Mouse (Mus musculus) limb, embryonic 12.5 days (tissue): ENCODE data around the gene 1700010I14Rik. TPM values are rescaled to one million over a fixed set of nuclear protein-coding genes. Genes with fewer than 3 reads are reported as not detected.

ENCODE experiments used
- ATAC-seq: fragments of 200-750 bp; cut with Nextera tagmentation; 2 replicates; pipeline ENCODE4 v1.8.0; 2017; ENCODE audit warnings: low read depth, moderate TSS enrichment; ENCODE audit not compliant: insufficient number of reproducible peaks, insufficient read depth, low FRiP score, low TSS enrichment
- H3K27ac ChIP-seq: fragments of 300-500 bp; sonication (generic); 2 replicates; pipeline ENCODE4 v1.5.1; 2016; ENCODE audit warnings: mild to moderate bottlenecking, moderate library complexity
- H3K27me3 ChIP-seq: fragments of 300-500 bp; sonication (generic); 2 replicates; pipeline ENCODE4 v1.6.1; 2016; ENCODE audit warnings: mild to moderate bottlenecking, moderate library complexity
- H3K36me3 ChIP-seq: fragments of 300-500 bp; sonication (generic); 2 replicates; pipeline ENCODE4 v1.6.1; 2016; ENCODE audit warnings: mild to moderate bottlenecking, moderate library complexity
- H3K4me1 ChIP-seq: fragments of 300-500 bp; sonication (generic); replicated peaks from 2 replicates; pipeline ENCODE4 v1.6.1; 2016
- H3K4me2 ChIP-seq: fragments of 300-500 bp; sonication (generic); 2 replicates; pipeline ENCODE4 v1.6.1; 2016; ENCODE audit warnings: mild to moderate bottlenecking, moderate library complexity
- H3K4me3 ChIP-seq: fragments of 300-500 bp; sonication (generic); replicated peaks from 2 replicates; pipeline ENCODE4 v1.5.1; 2016; ENCODE audit warnings: mild to moderate bottlenecking
- H3K9ac ChIP-seq: fragments of 300-500 bp; sonication (generic); replicated peaks from 2 replicates; pipeline ENCODE4 v1.6.1; 2016; ENCODE audit warnings: mild to moderate bottlenecking, moderate library complexity
- H3K9me3 ChIP-seq: fragments of 300-500 bp; sonication (generic); 2 replicates; pipeline ENCODE4 v1.6.1; 2016; ENCODE audit warnings: mild to moderate bottlenecking, moderate library complexity
- WGBS: fragments of 180-500 bp; shearing (Covaris S2); methylation state at CpG from one replicate; pipeline ENCODE4 v1.1.7; 2016; 5-methylcytosine and 5-hydroxymethylcytosine counted together
- polyA plus RNA-seq: library from polyadenylated mRNA; unstranded; fragments of >200 nt; fragmentation: Nextera tagmentation; extraction: Ambion mirVana; gene quantifications from 2 replicates; pipeline ENCODE4 v1.2.1, GENCODE M21; 2016

The 1700010I14Rik gene
- polyA plus RNA-seq, 1 experiment from 2014 or later, result 2.3 TPM

DNA sequence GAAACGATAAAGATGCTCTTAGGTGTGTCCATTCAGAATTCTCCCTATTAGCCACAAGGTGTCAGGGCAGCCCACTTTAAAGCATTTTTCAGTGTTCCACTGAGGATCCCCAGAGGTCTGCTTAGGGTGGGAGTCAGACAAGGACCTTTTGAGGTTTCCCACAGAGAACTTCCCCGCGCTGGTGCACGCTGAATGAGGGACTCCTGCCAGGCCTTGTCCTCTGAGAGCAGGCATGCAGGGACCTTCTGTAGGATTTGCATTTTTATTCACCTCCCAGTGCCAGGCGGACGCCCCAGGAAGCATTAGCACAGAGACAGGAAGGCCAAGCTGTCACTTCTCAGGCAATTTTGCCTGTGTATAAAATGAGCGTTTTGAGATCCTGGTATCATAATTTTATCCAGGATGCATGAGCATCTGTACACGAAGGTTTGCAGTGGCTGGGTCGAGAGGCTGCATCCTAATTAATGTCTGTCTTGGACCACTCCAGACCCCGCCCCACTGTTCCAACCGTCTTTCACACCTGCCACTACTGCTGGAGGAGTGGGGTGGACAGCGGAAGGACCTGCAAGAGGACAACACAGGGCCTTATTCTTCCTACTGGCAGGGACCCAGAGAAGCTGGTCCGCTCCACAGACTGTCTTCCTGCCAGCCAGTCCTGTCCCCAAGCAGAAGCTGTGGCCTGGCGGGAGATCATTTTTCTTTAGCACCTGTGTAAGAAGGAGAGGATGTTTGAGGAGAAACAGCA, 35.2 kb downstream of the 1700010I14Rik start:
- WGBS, result 38% methylated on average over 14 of the region's 14 CpGs
- H3K4me2 ChIP-seq, result no peak overlapping the region
- no peaks in the 10 kb centered on the region for H3K4me1 ChIP-seq

DNA sequence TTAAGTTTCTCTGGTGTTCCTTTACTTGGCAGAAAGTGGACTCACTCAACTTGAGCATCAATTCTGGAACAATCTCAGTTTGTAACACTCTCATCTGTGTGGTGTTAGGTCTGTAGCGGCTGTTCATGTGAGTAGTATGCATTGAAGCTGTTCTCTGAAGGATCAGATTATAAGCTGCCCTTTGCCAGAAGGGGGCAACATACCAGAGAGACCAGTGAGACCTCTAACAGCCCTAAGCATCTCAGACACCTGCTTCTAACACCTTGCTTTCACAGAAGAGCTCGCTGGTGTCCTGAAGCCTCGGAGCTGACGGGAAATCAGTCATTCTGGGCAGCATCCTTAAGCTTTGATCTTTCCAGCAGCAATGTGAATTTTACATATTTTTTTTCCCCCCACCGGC, 42.0 kb downstream of the 1700010I14Rik start:
- no peak overlapping the region for H3K4me3 ChIP-seq
- no peaks in the 10 kb centered on the region for H3K9me3 ChIP-seq
- 0 out of 2 replicates have a peak, but pooled peaks cover 7% of the 10 kb centered on the region for H3K27me3 ChIP-seq
- no peaks in the 10 kb centered on the region for H3K4me1 ChIP-seq
- H3K9ac ChIP-seq, result no peak overlapping the region
- WGBS, result 64% methylated on average over 5 of the region's 5 CpGs
- no peaks in the 10 kb centered on the region for H3K36me3 ChIP-seq
- H3K27ac ChIP-seq, result no peak overlapping the region
- no peak overlapping the region for H3K4me2 ChIP-seq
- no peak for ATAC-seq

More for the DNA sequence above, 35.2 kb downstream of the 1700010I14Rik start:
- Histone ChIP-seq H3K27me3 (0 out of 2 replicates have a peak, but pooled peaks cover 2% of the 10 kb centered on the region), H3K4me3 (no peak overlapping the region), H3K9ac (no peak overlapping the region), H3K36me3 (no peaks in the 10 kb centered on the region), H3K27ac (no peak overlapping the region), H3K9me3 (no peaks in the 10 kb centered on the region)
- no peak for ATAC-seq

GRCm38 (mm10) chr17:9031241-9032141, 43.4 kb downstream of the 1700010I14Rik start:
- H3K9ac ChIP-seq, result no peak overlapping the region
- 19% methylated on average over 24 of the region's 24 CpGs for WGBS
- no peaks in the 10 kb centered on the region for H3K36me3 ChIP-seq
- H3K4me1 ChIP-seq, result no peaks in the 10 kb centered on the region
- H3K27me3 ChIP-seq, result 0 out of 2 replicates have a peak, but pooled peaks cover 7% of the 10 kb centered on the region
- H3K9me3 ChIP-seq, result no peaks in the 10 kb centered on the region
- no peak overlapping the region for H3K4me3 ChIP-seq
- peak overlapping the region; percentile 35 for H3K4me2 ChIP-seq
- no peak overlapping the region for H3K27ac ChIP-seq
- no peak for ATAC-seq

- 0 out of 2 replicates have a peak, but pooled peaks cover 7% of the 10 kb centered on the region for H3K27me3 ChIP-seq
- 81% methylated on average over 6 of the region's 6 CpGs for WGBS
- ATAC-seq, result no peak
- H3K36me3 ChIP-seq, result no peaks in the 10 kb centered on the region
- H3K9ac ChIP-seq, result no peak overlapping the region
- no peaks in the 10 kb centered on the region for H3K9me3 ChIP-seq
- no peak overlapping the region for H3K4me2 ChIP-seq
- H3K4me1 ChIP-seq, result no peaks in the 10 kb centered on the region
- H3K4me3 ChIP-seq, result no peak overlapping the region
- no peak overlapping the region for H3K27ac ChIP-seq
Measured at GRCm38 (mm10) chr17:9032362-9033044, 44.4 kb downstream of the 1700010I14Rik start.

DNA sequence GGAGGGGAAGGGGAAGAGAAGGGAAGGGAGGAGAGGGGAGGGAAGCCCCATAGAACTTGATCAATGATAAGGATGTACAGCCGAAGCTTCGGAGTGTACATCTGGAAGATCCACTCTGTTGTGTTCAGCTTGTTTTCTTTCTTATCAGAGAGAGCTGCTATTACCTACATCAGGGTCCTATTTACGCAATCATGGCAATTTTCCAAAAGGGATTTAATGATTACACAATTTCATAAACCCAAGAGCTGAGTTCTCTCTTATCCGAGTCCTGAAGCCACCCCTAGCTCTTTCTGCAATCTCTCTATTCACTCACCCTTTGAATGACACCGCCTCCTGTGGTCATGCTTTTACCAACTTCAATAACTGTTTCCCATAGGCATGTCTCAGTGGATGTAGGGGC, 45.4 kb downstream of the 1700010I14Rik start:
- Histone ChIP-seq H3K4me3 (no peak overlapping the region), H3K9ac (no peak overlapping the region), H3K9me3 (no peaks in the 10 kb centered on the region), H3K27me3 (0 out of 2 replicates have a peak, but pooled peaks cover 4% of the 10 kb centered on the region), H3K4me1 (no peaks in the 10 kb centered on the region), H3K4me2 (no peak overlapping the region), H3K27ac (no peak overlapping the region), H3K36me3 (no peaks in the 10 kb centered on the region)
- ATAC-seq, result no peak
- WGBS, result 88% methylated on average over 5 of the region's 5 CpGs

DNA sequence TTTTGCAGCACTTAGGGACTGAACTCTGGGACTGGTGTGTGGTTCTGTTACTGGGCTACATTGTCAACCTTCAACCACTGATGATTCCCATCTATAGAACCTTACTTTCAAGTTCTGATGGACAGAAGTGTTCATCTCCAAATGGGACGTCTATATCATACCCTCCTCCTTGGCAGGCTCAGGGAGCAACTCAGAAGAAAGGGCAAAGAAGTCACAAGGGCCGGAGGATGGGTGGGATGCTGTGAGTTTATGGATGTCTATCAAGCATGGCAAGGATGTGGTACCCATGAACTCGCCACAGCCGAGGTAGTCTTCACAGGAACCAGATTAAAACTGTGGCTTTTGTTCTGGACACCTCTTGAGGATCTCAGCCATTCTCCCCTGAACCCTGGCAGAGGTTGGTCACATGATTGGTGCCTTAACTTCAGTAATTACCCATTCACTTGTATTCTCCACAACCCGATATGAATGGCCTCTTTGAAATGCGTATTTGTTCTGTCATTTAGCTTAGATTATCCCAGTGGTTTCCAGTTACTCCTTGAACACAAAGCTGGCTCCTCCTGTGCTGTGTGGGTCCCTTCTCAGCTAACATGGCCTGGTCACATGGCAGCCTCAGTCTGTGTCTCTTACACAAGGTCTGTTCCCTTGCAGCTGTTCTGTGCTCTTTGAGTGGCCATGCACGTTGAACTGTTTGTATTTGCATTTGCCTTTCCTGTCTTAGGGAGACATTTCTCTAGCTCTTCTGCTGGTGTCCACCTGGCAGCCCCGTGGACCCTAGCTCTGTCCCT, 47.6 kb downstream of the 1700010I14Rik start:
- H3K27ac ChIP-seq, result no peak overlapping the region
- no peak overlapping the region for H3K4me2 ChIP-seq
- H3K4me1 ChIP-seq, result no peaks in the 10 kb centered on the region
- H3K4me3 ChIP-seq, result no peak overlapping the region
- 0 out of 2 replicates have a peak, but pooled peaks cover 4% of the 10 kb centered on the region for H3K27me3 ChIP-seq
- no peak for ATAC-seq
- no peaks in the 10 kb centered on the region for H3K36me3 ChIP-seq
- H3K9ac ChIP-seq, result no peak overlapping the region
- no peaks in the 10 kb centered on the region for H3K9me3 ChIP-seq
- WGBS, result 78% methylated on average over 8 of the region's 8 CpGs

GRCm38 (mm10) chr17:9042723-9043122, 54.6 kb downstream of the 1700010I14Rik start:
- H3K4me1 ChIP-seq, result no peaks in the 10 kb centered on the region
- no peaks in the 10 kb centered on the region for H3K9me3 ChIP-seq
- no peaks in the 10 kb centered on the region for H3K36me3 ChIP-seq
- no peak overlapping the region for H3K4me3 ChIP-seq
- no peak overlapping the region for H3K4me2 ChIP-seq
- WGBS, result 39% methylated on average over 2 of the region's 2 CpGs
- no peak overlapping the region for H3K27ac ChIP-seq
- H3K9ac ChIP-seq, result no peak overlapping the region
- H3K27me3 ChIP-seq, result 0 out of 2 replicates have a peak, but pooled peaks cover 3% of the 10 kb centered on the region
- ATAC-seq, result no peak

DNA sequence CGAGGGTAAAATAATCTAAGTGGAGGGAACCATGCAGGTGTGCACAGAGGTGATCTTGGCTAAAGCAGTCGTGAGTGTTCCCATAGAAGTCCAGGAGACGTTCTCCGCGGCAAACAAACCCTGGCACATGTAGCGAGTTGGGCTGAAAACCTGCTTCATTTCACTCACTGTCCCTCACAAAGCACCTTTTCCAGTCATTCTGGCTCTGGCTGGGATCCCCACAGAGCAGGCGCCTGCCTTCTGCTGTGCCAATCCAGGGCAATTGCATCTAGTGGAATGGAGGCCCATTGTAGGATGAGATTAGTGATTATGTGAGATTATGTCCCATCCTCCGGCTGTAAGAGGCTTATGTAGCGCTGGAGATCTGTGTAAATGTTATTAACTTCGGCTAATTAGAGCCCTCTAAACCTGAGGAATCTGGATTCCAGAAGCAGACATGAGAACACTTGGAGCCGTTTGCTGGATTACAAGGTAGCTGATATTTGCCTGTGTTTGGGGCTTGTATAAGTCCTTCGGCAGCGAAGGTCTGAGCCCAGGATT, 64.4 kb downstream of the 1700010I14Rik start:
- Histone ChIP-seq H3K4me1 (no peaks in the 10 kb centered on the region), H3K9ac (no peak overlapping the region), H3K27ac (no peak overlapping the region), H3K36me3 (no peaks in the 10 kb centered on the region), H3K4me3 (no peak overlapping the region), H3K4me2 (no peak overlapping the region), H3K9me3 (no peaks in the 10 kb centered on the region), H3K27me3 (no peaks in the 10 kb centered on the region; the same call in 1 of the 2 replicates)
- 81% methylated on average over 13 of the region's 13 CpGs for WGBS
- ATAC-seq, result no peak

- no peaks in the 10 kb centered on the region for H3K36me3 ChIP-seq
- H3K27me3 ChIP-seq, result no peaks in the 10 kb centered on the region; the same call in 1 of the 2 replicates
- no peak for ATAC-seq
- no peak overlapping the region for H3K4me2 ChIP-seq
- no peak overlapping the region for H3K27ac ChIP-seq
- H3K4me3 ChIP-seq, result no peak overlapping the region
- H3K4me1 ChIP-seq, result no peaks in the 10 kb centered on the region
- H3K9me3 ChIP-seq, result no peaks in the 10 kb centered on the region
- H3K9ac ChIP-seq, result no peak overlapping the region
- WGBS, result 86% methylated on average over 8 of the region's 8 CpGs
Measured at GRCm38 (mm10) chr17:9059360-9059932, 71.3 kb downstream of the 1700010I14Rik start.
